Comparison of ENCODE assay signal across 8 mouse cellular contexts in genomic region chr10:70095031-70095470, GRCm38 (mm10). TPM values are rescaled to one million over a fixed set of nuclear protein-coding genes. Genes with fewer than 3 reads are reported as not detected.
DNase-seq lines count a peak whose midpoint lies in the region; ATAC-seq and TF ChIP-seq lines count a peak whose summit lies in the region.

No protein-coding gene starts in this region.

- TF ChIP-seq CTCF in hindbrain, postnatal 0 days (IDR thresholded peaks at IDR 0.05; ENCODE audit: low read depth), result no peak

- TF ChIP-seq POLR2A in myocyte (IDR thresholded peaks at IDR 0.05; ENCODE audit: insufficient read length, low read depth), result peak; percentile 31

- H3K27me3 ChIP-seq in hindbrain, postnatal 0 days (ENCODE audit: insufficient read depth, low read length), result no peaks in the 10 kb centered on the region
- H3K27me3 ChIP-seq in liver, embryonic 12.5 days (replicated peaks), result no peaks in the 10 kb centered on the region
- H3K27me3 ChIP-seq in myocyte (ENCODE audit: control insufficient read depth, insufficient read depth, insufficient read length), result no peaks in the 10 kb centered on the region

- H3ac ChIP-seq in myocyte (ENCODE audit: control insufficient read depth, insufficient read length), result no peak overlapping the region

- peak overlapping the region; percentile 41 for H3K9ac ChIP-seq in hindbrain, postnatal 0 days (replicated peaks; ENCODE audit: low read length)
- peak overlapping the region; percentile 86 for H3K9ac ChIP-seq in liver, embryonic 12.5 days

- H3K36me3 ChIP-seq in hindbrain, postnatal 0 days (ENCODE audit: insufficient read depth, low read length), result no peaks in the 10 kb centered on the region
- peaks cover 6% of the 10 kb centered on the region for H3K36me3 ChIP-seq in liver, embryonic 12.5 days
- no peaks in the 10 kb centered on the region for H3K36me3 ChIP-seq in myocyte (ENCODE audit: control insufficient read depth, insufficient read depth)

- peak; percentile 51 for ATAC-seq in common myeloid progenitor, adult 5-6 weeks (replicated peaks; ENCODE audit: low read depth, poor library complexity, severe bottlenecking)
- ATAC-seq in hindbrain, postnatal 0 days, result no peak
- no peak for ATAC-seq in liver, embryonic 12.5 days

- intact Hi-C loops in left cerebral cortex, postnatal 25 days (cut with DNase I), result loop anchor here (5.0 kb wide), 2 partner anchors 73 to 92 kb away; no protein-coding TSS in a partner anchor

- H3K4me3 ChIP-seq in hindbrain, postnatal 0 days (ENCODE audit: low read length), result peak overlapping the region; percentile 49
- H3K4me3 ChIP-seq in liver, embryonic 12.5 days, result peak overlapping the region; percentile 77
- peak overlapping the region; percentile 82 for H3K4me3 ChIP-seq in myocyte

- no peaks in the 10 kb centered on the region for H3K9me3 ChIP-seq in hindbrain, postnatal 0 days (ENCODE audit: low read length)
- no peaks in the 10 kb centered on the region for H3K9me3 ChIP-seq in liver, embryonic 12.5 days (replicated peaks)

- peaks cover 26% of the 10 kb centered on the region for H3K79me2 ChIP-seq in myocyte (ENCODE audit: control insufficient read depth, insufficient read depth)

- peaks cover 12% of the 10 kb centered on the region for H3K4me1 ChIP-seq in hindbrain, postnatal 0 days (ENCODE audit: insufficient read depth, low read length)
- H3K4me1 ChIP-seq in liver, embryonic 12.5 days, result peaks cover 60% of the 10 kb centered on the region

- DNase-seq in left cerebral cortex, postnatal 25 days (ENCODE audit: low spot score in 2 of 2), result peak; percentile 24 to 43
- DNase-seq in left cerebral cortex, adult 9 months (ENCODE audit: low spot score in 2 of 2), result no peak
- DNase-seq in gastrocnemius, postnatal 10 days, result peak; percentile 53
- peak; percentile 45 for DNase-seq in hindbrain, postnatal 0 days (ENCODE audit: low spot score)
- DNase-seq in testis, postnatal 14 days (ENCODE audit: low spot score), result peak; percentile 72

- WGBS in hindbrain, postnatal 0 days, result under 1% methylated on average over 14 of the region's 14 CpGs
- WGBS in liver, embryonic 12.5 days (ENCODE audit: insufficient replicate concordance), result under 1% methylated on average over 14 of the region's 14 CpGs

- H3K27ac ChIP-seq in hindbrain, postnatal 0 days, result peak overlapping the region; percentile 45; the same call in 1 of the 2 replicates
- peak overlapping the region; percentile 84 for H3K27ac ChIP-seq in liver, embryonic 12.5 days

- peak overlapping the region; percentile 92 for H3K4me2 ChIP-seq in hindbrain, postnatal 0 days (ENCODE audit: low read depth, low read length)
- H3K4me2 ChIP-seq in liver, embryonic 12.5 days, result peak overlapping the region; percentile 98
- H3K4me2 ChIP-seq in myocyte (ENCODE audit: low read depth), result peak overlapping the region; percentile 90

TF ChIP-seq in myocyte, 11 proteins besides CTCF, POLR2A, EP300 and RAD21:
- no peak for TF ChIP-seq SRF (IDR thresholded peaks at IDR 0.05; ENCODE audit: control insufficient read depth, insufficient read length, low read depth)
- no peak for TF ChIP-seq MAX (IDR thresholded peaks at IDR 0.05; ENCODE audit: low read depth)
- TF ChIP-seq POLR2AphosphoS2 (IDR thresholded peaks at IDR 0.05; ENCODE audit: insufficient read length, low read depth), result no peak
- TF ChIP-seq TCF3 (IDR thresholded peaks at IDR 0.05; ENCODE audit: insufficient read length, low read depth), result no peak
- no peak for TF ChIP-seq TCF12 (IDR thresholded peaks at IDR 0.05; ENCODE audit: insufficient read depth, poor library complexity, severe bottlenecking)
- no peak for TF ChIP-seq E2F4 (IDR thresholded peaks at IDR 0.05; ENCODE audit: insufficient read depth)
- TF ChIP-seq CEBPB (IDR thresholded peaks at IDR 0.05; ENCODE audit: insufficient read depth, poor library complexity, severe bottlenecking), result no peak
- no peak for TF ChIP-seq MYOG (IDR thresholded peaks at IDR 0.05; ENCODE audit: control insufficient read depth in 1 of 3, insufficient read depth in 1 of 3, insufficient read length in 2 of 3, low read depth in 2 of 3)
- no peak for TF ChIP-seq USF1 (IDR thresholded peaks at IDR 0.05; ENCODE audit: low read depth)
- TF ChIP-seq REST (IDR thresholded peaks at IDR 0.05; ENCODE audit: insufficient read depth, insufficient read length), result no peak

RNA-seq across cellular contexts. Expression of gene Ccdc6, which starts 1.9 kb away (rescaled TPM):
- 10 to 100 TPM; 52.0 to 55.3 TPM for total RNA-seq in left cerebral cortex, postnatal 25 days (2021)
- 24.3 and 29.0 TPM in 2 replicates for total RNA-seq in common myeloid progenitor, adult 5-6 weeks (2017)
- total RNA-seq in gastrocnemius, postnatal 10 days (2021), result 10 to 100 TPM; 77.2 to 80.5 TPM
- 28.0 and 29.7 TPM in 2 replicates for total RNA-seq in hindbrain, postnatal 0 days (2014; rRNA removed)
- 22.6 and 22.9 TPM in 2 replicates for polyA plus RNA-seq in hindbrain, postnatal 0 days (2015; fragmentation: Nextera tagmentation; extraction: Ambion mirVana)
- polyA plus RNA-seq in liver, embryonic 12.5 days (2016; fragmentation: Nextera tagmentation; extraction: Ambion mirVana), result 9.5 and 10.2 TPM in 2 replicates
- polyA plus RNA-seq in myocyte (2012; fragmentation: generic; extraction: Trizol), result 15.5 TPM

Comparison
In these comparisons a context has a peak if more than half of its experiments do, and no peak if none do; other contexts are left out.
1. DNase-seq: peak in left cerebral cortex, postnatal 25 days (2 of 2), gastrocnemius, postnatal 10 days (single experiment), hindbrain, postnatal 0 days (single experiment) and testis, postnatal 14 days (single experiment); none in left cerebral cortex, adult 9 months (0 of 2).
2. Peak in every context shown above with its lines, with median percentiles within 50 percentile points of each other: H3K4me2 ChIP-seq and H3K4me3 ChIP-seq.